Mouse (Mus musculus): ENCODE measurements around the gene Minpp1. TPM values are rescaled to one million over a fixed set of nuclear protein-coding genes. Genes with fewer than 3 reads are reported as not detected.
"Not testable (repeated sequence)": the region's sequence is repeated elsewhere in the genome, so short reads cannot be mapped to it uniquely, and the experiment has no call there.

The Minpp1 gene
- polyA plus RNA-seq, 1 experiment = 38.2 TPM

DNA sequence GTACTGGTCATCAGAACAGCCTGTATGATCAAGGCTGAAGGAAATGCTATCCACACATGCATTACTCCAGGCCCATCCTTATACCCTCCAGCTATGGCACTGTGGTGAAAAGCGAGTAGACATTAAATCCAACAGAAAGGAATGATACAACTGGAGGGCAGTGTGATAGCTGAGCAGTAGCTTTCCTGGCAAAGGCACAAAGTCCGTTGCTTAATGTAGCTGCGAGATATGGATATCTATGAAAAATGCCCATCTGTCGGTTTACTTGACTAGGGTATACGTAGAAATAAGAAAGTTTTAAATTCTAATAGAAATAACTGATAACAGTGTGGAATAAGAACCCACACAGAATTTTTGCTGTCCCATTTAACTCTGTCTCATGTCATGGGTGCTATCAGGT, 5.3 kb upstream of the Minpp1 start:
- Histone ChIP-seq H3K4me1 (ENCODE audit: control insufficient read depth, insufficient read depth, low read length) (peaks cover 7% of the 10 kb centered on the region; the same call in 1 of the 2 replicates), H3K36me3 (ENCODE audit: control insufficient read depth, insufficient read depth, low read length) (no peaks in the 10 kb centered on the region), H3K27me3 (replicated peaks; ENCODE audit: control insufficient read depth, insufficient read depth, low read length) (no peaks in the 10 kb centered on the region), H3K4me3 (ENCODE audit: insufficient read depth, low read depth, low read length) (no peak overlapping the region), H3K27ac (ENCODE audit: insufficient read depth, low read depth, low read length) (no peak overlapping the region)
- TF ChIP-seq POLR2A (IDR thresholded peaks at IDR 0.05; ENCODE audit: low read depth, low read length) = no peak
- no peak for TF ChIP-seq CTCF (conservative IDR thresholded peaks at IDR 0.05; ENCODE audit: insufficient read depth, insufficient read length, low read depth, low read length)
- no peak for DNase-seq
- 91% methylated on average over 5 of the region's 5 CpGs for WGBS

DNA sequence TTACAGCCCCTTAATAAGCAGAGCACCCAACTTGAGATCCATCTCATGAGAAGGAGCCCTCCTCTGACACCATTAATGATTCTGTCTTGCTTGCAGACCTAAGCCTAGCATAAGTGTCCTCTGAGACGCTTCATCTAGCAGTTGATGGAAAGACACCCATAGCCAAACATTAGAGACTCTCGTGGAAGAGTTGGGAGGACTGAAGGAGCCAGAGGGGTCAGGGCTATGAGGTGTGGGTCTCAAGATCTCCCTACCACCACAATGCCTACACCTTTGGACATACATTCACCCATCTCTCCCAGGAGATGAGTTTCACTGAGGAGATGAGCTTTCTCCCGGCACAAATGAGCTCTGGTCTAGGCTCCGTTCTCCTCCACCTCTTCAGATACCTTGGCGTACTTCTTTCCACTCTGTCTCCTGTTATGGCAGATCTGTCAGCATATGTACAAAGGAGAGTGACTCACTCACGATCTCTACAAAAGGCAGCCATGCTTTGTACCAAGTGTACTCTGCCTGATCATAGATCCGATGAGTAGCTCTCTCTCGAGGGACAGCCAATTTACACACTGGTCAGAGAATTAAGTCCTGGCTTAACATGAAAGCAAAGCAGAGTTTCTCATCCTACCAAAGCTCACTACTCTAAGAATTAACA, 4.7 kb upstream of the Minpp1 start:
- Histone ChIP-seq H3K36me3 (ENCODE audit: control insufficient read depth, insufficient read depth, low read length) (no peaks in the 10 kb centered on the region), H3K4me1 (ENCODE audit: control insufficient read depth, insufficient read depth, low read length) (peaks cover 7% of the 10 kb centered on the region; the same call in 1 of the 2 replicates), H3K27ac (ENCODE audit: insufficient read depth, low read depth, low read length) (no peak overlapping the region), H3K27me3 (replicated peaks; ENCODE audit: control insufficient read depth, insufficient read depth, low read length) (no peaks in the 10 kb centered on the region), H3K4me3 (ENCODE audit: insufficient read depth, low read depth, low read length) (no peak overlapping the region)
- 86% methylated on average over 8 of the region's 8 CpGs for WGBS
- TF ChIP-seq CTCF (conservative IDR thresholded peaks at IDR 0.05; ENCODE audit: insufficient read depth, insufficient read length, low read depth, low read length) (no peak), POLR2A (IDR thresholded peaks at IDR 0.05; ENCODE audit: low read depth, low read length) (no peak)
- DNase-seq = no peak

DNA sequence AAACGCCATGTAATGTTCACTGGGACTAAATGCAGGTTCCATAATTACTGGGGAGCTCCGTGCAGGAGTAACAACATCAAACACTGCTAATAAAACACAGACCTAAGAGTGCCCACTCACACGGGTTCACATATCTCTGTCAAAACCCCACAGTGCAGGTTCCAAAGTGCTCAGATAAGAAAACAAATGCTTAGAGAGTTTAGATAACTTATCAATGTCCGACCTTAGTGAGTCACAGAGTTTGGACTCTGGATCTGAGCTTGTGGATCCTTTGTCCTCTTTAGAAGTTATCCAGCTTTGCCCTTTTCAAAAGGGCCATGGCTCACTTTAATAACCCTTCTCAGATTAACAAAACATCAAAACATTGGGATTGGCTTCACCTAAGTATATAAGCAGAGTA, 4.1 kb upstream of the Minpp1 start:
- TF ChIP-seq CTCF (conservative IDR thresholded peaks at IDR 0.05; ENCODE audit: insufficient read depth, insufficient read length, low read depth, low read length) = no peak
- H3K4me3 ChIP-seq (ENCODE audit: insufficient read depth, low read depth, low read length) = no peak overlapping the region
- no peak overlapping the region for H3K27ac ChIP-seq (ENCODE audit: insufficient read depth, low read depth, low read length)
- no peaks in the 10 kb centered on the region for H3K36me3 ChIP-seq (ENCODE audit: control insufficient read depth, insufficient read depth, low read length)
- 66% methylated on average over 4 of the region's 4 CpGs for WGBS
- no peaks in the 10 kb centered on the region for H3K27me3 ChIP-seq (replicated peaks; ENCODE audit: control insufficient read depth, insufficient read depth, low read length)
- peaks cover 3% of the 10 kb centered on the region; the same call in 1 of the 2 replicates for H3K4me1 ChIP-seq (ENCODE audit: control insufficient read depth, insufficient read depth, low read length)
- no peak for DNase-seq

DNA sequence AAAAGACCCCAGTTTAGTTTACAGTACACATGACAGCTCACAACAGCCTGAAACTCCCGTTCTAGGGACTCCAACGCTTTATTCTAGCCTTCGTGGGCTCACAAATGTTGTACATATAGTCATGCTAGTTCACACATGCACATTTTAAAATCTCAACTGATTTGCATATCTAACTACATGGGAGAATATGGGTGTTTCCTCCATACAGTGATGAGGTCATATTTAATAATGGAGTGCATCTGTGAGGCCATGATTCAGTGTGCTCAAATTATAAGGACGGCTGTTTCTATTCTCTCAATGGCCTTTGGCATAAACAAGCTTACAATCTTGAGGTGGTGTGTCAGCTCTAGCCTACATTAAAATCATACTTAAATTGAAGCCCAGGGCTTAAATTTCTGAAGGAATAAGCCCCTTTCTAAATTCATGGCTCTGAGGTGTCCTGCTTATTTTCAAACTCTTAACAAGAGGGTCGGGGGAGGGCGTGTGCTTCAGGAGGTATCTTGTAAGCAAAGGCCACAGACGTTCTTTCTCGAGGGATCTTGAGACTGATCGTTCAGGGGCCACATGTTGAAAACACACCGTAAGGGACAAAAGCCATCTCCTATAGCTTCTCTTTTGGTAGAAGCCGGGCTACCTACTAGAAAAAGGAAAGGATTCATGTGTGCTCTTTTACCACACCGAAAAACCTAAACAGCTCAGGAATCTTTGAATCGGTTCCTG, 468 bp upstream of the Minpp1 start:
- peaks cover 10% of the 10 kb centered on the region; the same call in 1 of the 2 replicates for H3K4me1 ChIP-seq (ENCODE audit: control insufficient read depth, insufficient read depth, low read length)
- TF ChIP-seq CTCF (conservative IDR thresholded peaks at IDR 0.05; ENCODE audit: insufficient read depth, insufficient read length, low read depth, low read length) (no peak), POLR2A (IDR thresholded peaks at IDR 0.05; ENCODE audit: low read depth, low read length) (no peak)
- H3K27me3 ChIP-seq (replicated peaks; ENCODE audit: control insufficient read depth, insufficient read depth, low read length) = no peaks in the 10 kb centered on the region
- H3K36me3 ChIP-seq (ENCODE audit: control insufficient read depth, insufficient read depth, low read length) = no peaks in the 10 kb centered on the region
- peak overlapping the region; percentile 32 for H3K27ac ChIP-seq (ENCODE audit: insufficient read depth, low read depth, low read length)
- peak overlapping the region; percentile 88 for H3K4me3 ChIP-seq (ENCODE audit: insufficient read depth, low read depth, low read length)
- DNase-seq = no peak
- WGBS = 13% methylated on average over 13 of the region's 13 CpGs

DNA sequence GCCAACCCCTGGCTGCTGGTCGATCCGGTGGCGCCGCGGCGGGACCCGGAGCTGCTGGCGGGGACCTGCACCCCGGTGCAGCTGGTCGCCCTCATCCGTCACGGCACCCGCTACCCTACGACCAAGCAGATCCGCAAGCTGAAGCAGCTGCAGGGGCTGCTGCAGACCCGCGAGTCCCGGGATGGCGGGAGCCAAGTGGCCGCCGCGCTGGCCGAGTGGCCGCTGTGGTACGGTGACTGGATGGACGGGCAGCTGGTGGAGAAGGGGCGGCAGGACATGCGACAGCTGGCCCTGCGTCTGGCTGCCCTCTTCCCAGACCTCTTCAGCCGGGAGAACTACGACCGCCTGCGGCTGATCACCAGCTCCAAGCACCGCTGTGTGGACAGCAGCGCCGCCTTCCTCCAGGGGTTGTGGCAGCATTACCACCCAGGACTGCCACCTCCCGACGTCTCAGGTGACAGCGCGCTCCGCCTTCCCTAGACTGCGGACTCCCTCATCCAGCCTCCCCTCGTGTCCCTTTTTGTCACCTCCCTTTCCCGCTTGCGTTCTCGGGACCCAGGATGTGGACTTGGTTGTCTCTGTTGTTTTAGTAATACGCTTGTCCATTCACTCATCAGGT, 646 bp downstream of the Minpp1 start:
- DNase-seq = peak; percentile 83
- Histone ChIP-seq H3K4me3 (ENCODE audit: insufficient read depth, low read depth, low read length) (peak overlapping the region; percentile 88), H3K27ac (ENCODE audit: insufficient read depth, low read depth, low read length) (peak overlapping the region; percentile 55)
- not testable (repeated sequence) for H3K36me3 ChIP-seq (ENCODE audit: control insufficient read depth, insufficient read depth, low read length); H3K27me3 ChIP-seq (replicated peaks; ENCODE audit: control insufficient read depth, insufficient read depth, low read length); H3K4me1 ChIP-seq (ENCODE audit: control insufficient read depth, insufficient read depth, low read length)
- peak; percentile 58 for TF ChIP-seq CTCF (conservative IDR thresholded peaks at IDR 0.05; ENCODE audit: insufficient read depth, insufficient read length, low read depth, low read length)
- WGBS = under 1% methylated on average over 47 of the region's 47 CpGs

DNA sequence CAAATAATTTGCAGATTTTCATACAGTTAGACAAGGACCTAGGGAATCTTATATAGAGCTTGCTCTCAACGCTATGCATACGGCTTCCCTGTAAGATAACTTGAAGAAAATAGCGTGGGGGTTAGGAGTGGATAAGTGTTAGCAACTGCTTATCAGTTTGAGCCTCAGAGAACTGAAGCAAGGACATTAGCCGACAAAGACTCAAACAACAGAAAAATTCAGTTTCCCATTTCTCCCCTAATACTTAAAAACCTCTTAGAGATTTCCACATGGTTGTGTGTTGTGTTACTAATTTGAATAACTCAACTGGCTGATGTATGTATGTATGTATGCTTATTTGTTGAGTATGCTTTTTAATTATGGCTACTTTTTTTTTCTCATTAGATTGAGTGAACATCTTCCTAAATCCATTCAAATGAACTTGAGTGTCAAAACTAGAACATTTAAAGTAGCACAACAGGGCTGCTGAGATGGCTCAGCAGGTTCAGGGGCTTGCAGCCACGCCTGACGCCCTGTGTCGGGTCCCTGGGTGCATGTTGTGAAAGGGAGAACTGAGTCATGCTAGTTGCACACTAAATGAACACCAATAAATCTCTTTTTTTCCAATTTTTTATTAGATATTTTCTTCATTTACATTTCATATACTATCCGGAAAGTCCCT, 2.2 kb downstream of the Minpp1 start:
- 89% methylated on average over 8 of the region's 8 CpGs for WGBS

More for the DNA sequence above, 2.2 kb downstream of the Minpp1 start:
- peaks cover 10% of the 10 kb centered on the region; the same call in 1 of the 2 replicates for H3K4me1 ChIP-seq (ENCODE audit: control insufficient read depth, insufficient read depth, low read length)
- no peaks in the 10 kb centered on the region for H3K36me3 ChIP-seq (ENCODE audit: control insufficient read depth, insufficient read depth, low read length)
- no peak for DNase-seq
- H3K27ac ChIP-seq (ENCODE audit: insufficient read depth, low read depth, low read length) = no peak overlapping the region
- H3K4me3 ChIP-seq (ENCODE audit: insufficient read depth, low read depth, low read length) = no peak overlapping the region
- H3K27me3 ChIP-seq (replicated peaks; ENCODE audit: control insufficient read depth, insufficient read depth, low read length) = no peaks in the 10 kb centered on the region
- TF ChIP-seq POLR2A (IDR thresholded peaks at IDR 0.05; ENCODE audit: low read depth, low read length) (no peak), CTCF (conservative IDR thresholded peaks at IDR 0.05; ENCODE audit: insufficient read depth, insufficient read length, low read depth, low read length) (no peak)
